Mouse (Mus musculus) megakaryocyte, embryonic 14.5 days (primary cell): ENCODE data around the gene Myo1b. TPM values are rescaled to one million over a fixed set of nuclear protein-coding genes. Genes with fewer than 3 reads are reported as not detected.

Source experiments
- H3K27me3 ChIP-seq: replicated peaks from 2 replicates; pipeline ENCODE3; 2012; ENCODE audit warnings: inconsistent platforms
- H3K36me3 ChIP-seq: replicated peaks from 2 replicates; pipeline ENCODE3; 2012; ENCODE audit warnings: low read length, inconsistent platforms, mixed read lengths
- H3K4me1 ChIP-seq: 2 replicates; pipeline ENCODE4 v1.6.1; 2012; ENCODE audit warnings: inconsistent platforms
- H3K4me3 ChIP-seq: replicated peaks from 2 replicates; pipeline ENCODE3; 2012; ENCODE audit warnings: moderate library complexity, mild to moderate bottlenecking, inconsistent platforms
- H3K9me3 ChIP-seq: 2 replicates; pipeline ENCODE4 v1.6.1; 2012; ENCODE audit warnings: inconsistent platforms
- FLI1 ChIP-seq: IDR thresholded peaks from 2 replicates; pipeline ENCODE4 v1.6.1; 2012; ENCODE audit warnings: low read length, inconsistent platforms, mixed read lengths
- GATA1 ChIP-seq: IDR thresholded peaks from 3 replicates; pipeline ENCODE4 v1.6.1; 2012; ENCODE audit warnings: mixed read lengths, low read length, inconsistent platforms, borderline replicate concordance
- polyA plus RNA-seq: library from polyadenylated mRNA; stranded (reverse); fragments of >175 nt; gene quantifications from 2 replicates; pipeline ENCODE4 v1.2.3, GENCODE M21; 2012; ENCODE audit warnings: low replicate concordance; ENCODE audit not compliant: insufficient read depth

Gene Myo1b
- polyA plus RNA-seq, 1 experiment = 0.43 TPM

DNA sequence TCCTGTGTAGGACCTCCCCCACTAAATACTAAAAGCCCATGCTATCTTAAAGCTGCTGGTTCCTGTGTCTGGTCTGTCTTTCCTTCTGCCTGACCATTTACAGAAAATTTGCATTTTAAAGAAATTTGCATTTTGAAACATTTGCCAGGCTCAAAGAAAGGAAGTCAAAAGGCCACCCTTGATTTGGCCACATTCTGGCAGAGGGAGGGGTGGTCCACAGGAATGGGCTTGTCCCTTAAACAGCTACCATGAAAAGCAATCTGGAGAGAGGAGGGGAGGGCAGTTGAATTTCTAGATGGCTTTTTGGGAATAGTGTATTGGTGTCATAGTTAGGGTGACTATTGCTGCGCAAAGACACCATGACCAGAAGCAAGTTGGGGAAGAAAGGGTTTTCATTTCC is 173.3 kb downstream of the Myo1b start:
- Histone ChIP-seq H3K27me3 (no peaks in the 10 kb centered on the region), H3K4me3 (no peak overlapping the region), H3K9me3 (no peaks in the 10 kb centered on the region), H3K36me3 (no peaks in the 10 kb centered on the region), H3K4me1 (no peaks in the 10 kb centered on the region)
- TF ChIP-seq GATA1 = no peak
- TF ChIP-seq FLI1 = no peak

DNA sequence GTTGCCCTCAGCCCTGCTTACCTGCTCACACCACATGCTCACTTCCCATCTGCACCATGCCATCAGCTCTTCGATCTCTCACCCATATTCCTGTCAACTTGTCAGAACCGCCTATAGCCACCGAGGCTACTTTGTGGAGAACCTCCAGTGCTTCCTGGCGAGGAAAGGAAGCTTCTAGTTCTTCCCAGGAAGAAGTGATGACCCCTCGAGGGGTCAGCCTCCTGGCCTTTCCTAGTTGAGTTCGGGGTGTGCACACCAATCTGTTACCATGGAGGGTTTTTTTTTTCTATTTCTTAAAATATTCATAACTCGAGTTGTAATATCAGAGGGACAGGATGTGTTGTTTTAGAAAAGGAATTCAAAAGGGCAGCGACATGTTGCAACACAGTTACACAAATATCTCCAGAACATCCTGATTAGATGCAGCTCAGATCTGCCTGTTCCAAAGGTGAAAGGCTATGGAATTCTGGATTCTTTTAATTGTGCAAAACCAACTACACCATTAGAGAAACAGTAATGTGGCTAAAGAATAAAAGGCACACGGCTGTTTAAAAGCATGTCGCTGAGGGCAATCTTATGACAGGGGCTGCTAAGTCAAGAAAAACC is 175.1 kb downstream of the Myo1b start:
- no peak overlapping the region for H3K4me3 ChIP-seq
- no peaks in the 10 kb centered on the region for H3K4me1 ChIP-seq
- no peaks in the 10 kb centered on the region for H3K36me3 ChIP-seq
- no peaks in the 10 kb centered on the region for H3K27me3 ChIP-seq
- no peaks in the 10 kb centered on the region for H3K9me3 ChIP-seq
- TF ChIP-seq FLI1 = no peak
- no peak for TF ChIP-seq GATA1

GRCm38 (mm10) chr1:51739252-51739852 is 176.5 kb downstream of the Myo1b start:
- no peak overlapping the region for H3K4me3 ChIP-seq
- H3K4me1 ChIP-seq = no peaks in the 10 kb centered on the region
- no peak for TF ChIP-seq FLI1
- TF ChIP-seq GATA1 = no peak
- H3K27me3 ChIP-seq = no peaks in the 10 kb centered on the region
- H3K9me3 ChIP-seq = no peaks in the 10 kb centered on the region
- H3K36me3 ChIP-seq = no peaks in the 10 kb centered on the region

DNA sequence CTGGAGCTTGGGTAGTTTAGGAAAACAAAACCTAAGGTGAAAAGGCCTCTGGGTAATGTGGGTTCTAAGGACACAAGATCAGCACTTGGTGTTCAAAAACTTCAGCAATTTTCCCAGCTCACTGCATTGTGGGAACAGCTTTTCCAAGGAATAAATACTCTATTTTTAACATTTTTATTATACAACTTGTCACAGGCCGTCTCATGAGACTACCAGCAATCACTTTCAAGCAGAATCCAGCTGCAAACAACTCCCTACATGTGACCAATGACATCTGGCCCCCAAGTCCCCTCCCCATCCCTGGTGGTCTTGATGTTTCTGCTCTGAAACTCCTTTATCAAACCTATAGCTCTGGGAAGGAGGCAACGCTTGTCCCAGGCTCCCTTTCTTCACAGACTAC is 179.0 kb downstream of the Myo1b start:
- H3K4me1 ChIP-seq = no peaks in the 10 kb centered on the region
- H3K27me3 ChIP-seq = no peaks in the 10 kb centered on the region
- no peak overlapping the region for H3K4me3 ChIP-seq
- peaks cover 2% of the 10 kb centered on the region for H3K9me3 ChIP-seq
- no peaks in the 10 kb centered on the region for H3K36me3 ChIP-seq
- TF ChIP-seq FLI1 (no peak), GATA1 (no peak)

GRCm38 (mm10) chr1:51734721-51735120 is 181.2 kb downstream of the Myo1b start:
- H3K9me3 ChIP-seq = peaks cover 5% of the 10 kb centered on the region
- no peaks in the 10 kb centered on the region for H3K4me1 ChIP-seq
- no peak overlapping the region for H3K4me3 ChIP-seq
- H3K36me3 ChIP-seq = no peaks in the 10 kb centered on the region
- no peaks in the 10 kb centered on the region for H3K27me3 ChIP-seq
- TF ChIP-seq GATA1 (no peak), FLI1 (no peak)

DNA sequence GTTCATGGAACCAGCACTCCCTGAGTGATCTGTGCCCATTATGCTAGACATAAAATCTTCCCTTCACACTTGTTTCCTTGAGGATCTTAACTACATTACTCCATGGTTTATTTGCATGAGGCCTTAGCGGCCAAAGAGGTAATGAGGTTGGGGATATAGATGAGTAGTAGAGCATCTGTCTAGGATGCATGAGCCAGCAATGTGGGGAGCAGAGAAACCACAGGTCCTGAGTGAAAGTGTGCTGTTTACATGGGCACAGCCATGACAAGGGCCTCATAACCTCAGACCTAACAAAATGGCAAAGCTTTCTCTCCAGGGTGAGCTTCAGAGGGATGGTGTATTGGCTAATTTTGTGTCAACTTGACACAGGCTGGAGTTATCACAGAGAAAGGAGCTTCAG is 186.5 kb downstream of the Myo1b start:
- TF ChIP-seq FLI1 (no peak), GATA1 (no peak)
- H3K9me3 ChIP-seq = peaks cover 5% of the 10 kb centered on the region
- no peaks in the 10 kb centered on the region for H3K27me3 ChIP-seq

DNA sequence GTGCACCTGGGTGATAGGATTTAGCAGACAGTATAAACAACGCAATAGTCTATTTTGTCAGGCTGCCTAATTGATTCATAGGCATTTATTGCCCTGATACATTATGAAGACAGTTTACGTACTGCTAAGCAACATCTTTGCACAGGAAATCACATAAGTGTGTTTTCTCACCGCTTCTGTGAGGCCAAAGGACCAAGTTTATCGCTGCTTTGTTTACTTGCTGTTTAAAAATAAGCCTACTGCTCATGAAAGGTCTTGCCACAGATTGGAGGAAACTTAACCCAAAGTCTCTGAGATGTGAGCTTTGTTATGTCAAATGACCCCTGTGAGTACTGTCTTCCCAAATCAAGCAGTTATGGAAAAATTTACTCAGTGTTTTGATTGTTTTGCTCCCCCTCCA is 187.1 kb downstream of the Myo1b start:
- Histone ChIP-seq H3K4me3 (no peak overlapping the region), H3K4me1 (no peaks in the 10 kb centered on the region), H3K9me3 (peaks cover 5% of the 10 kb centered on the region), H3K36me3 (no peaks in the 10 kb centered on the region), H3K27me3 (no peaks in the 10 kb centered on the region)
- TF ChIP-seq FLI1 (no peak), GATA1 (no peak)

More for the DNA sequence above, 186.5 kb downstream of the Myo1b start:
- no peak overlapping the region for H3K4me3 ChIP-seq
- H3K4me1 ChIP-seq = no peaks in the 10 kb centered on the region
- H3K36me3 ChIP-seq = no peaks in the 10 kb centered on the region

DNA sequence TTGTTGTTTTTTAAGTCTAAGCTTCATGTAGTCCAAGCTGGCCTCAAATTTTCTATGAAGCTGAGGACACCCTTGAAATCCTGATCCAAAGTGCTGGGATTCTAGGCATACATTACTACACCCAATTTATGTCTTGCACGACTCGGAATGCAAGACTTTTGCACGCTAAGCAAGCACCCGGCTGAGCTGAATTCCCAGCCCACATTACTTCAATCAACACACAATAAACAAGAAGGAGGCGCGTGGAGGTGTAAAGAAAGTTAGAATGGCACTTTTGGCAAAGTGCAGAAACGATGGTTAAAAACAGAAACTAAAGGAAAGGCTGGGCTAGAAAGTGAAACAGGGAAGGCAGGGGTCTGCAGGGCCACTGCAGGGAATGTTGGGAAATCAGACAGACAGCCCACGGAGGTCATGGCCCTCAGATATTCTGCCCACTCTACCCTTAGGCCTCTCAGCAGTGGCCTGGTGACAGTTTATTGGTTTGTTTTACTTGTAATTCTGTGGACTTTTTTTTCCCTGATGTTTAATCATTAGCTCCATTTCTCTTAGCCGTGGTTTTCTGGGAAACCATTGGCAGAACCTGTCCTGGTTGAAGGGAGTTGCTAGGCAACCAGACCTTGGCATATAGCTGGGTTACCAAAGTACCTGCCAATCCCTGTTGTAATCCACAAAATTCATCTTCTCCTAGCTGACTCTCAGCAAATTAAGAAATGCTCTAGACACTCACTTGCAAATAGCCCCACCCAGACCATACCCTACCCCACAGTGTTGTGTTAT is 195.8 kb downstream of the Myo1b start:
- H3K36me3 ChIP-seq = no peaks in the 10 kb centered on the region
- no peaks in the 10 kb centered on the region for H3K4me1 ChIP-seq
- H3K9me3 ChIP-seq = peaks cover 3% of the 10 kb centered on the region; the same call in 1 of the 2 replicates
- H3K4me3 ChIP-seq = no peak overlapping the region
- TF ChIP-seq GATA1 (no peak), FLI1 (no peak)
- H3K27me3 ChIP-seq = no peaks in the 10 kb centered on the region

GRCm38 (mm10) chr1:51710831-51711230 is 205.0 kb downstream of the Myo1b start:
- Histone ChIP-seq H3K36me3 (no peaks in the 10 kb centered on the region), H3K27me3 (no peaks in the 10 kb centered on the region), H3K4me3 (no peak overlapping the region), H3K9me3 (0 out of 2 replicates have a peak, but pooled peaks cover 3% of the 10 kb centered on the region), H3K4me1 (no peaks in the 10 kb centered on the region)
- no peak for TF ChIP-seq FLI1
- TF ChIP-seq GATA1 = no peak

- TF ChIP-seq GATA1 = no peak
- no peak for TF ChIP-seq FLI1
Measured at GRCm38 (mm10) chr1:51706106-51706505, 209.8 kb downstream of the Myo1b start.

More at GRCm38 (mm10) chr1:51706106-51706505, 209.8 kb downstream of the Myo1b start:
- 0 out of 2 replicates have a peak, but pooled peaks cover 3% of the 10 kb centered on the region for H3K9me3 ChIP-seq
- no peaks in the 10 kb centered on the region for H3K4me1 ChIP-seq
- no peak overlapping the region for H3K4me3 ChIP-seq
- H3K36me3 ChIP-seq = no peaks in the 10 kb centered on the region
- H3K27me3 ChIP-seq = no peaks in the 10 kb centered on the region
